Mouse (Mus musculus) heart, embryonic 12.5 days (tissue): ENCODE results near the gene Wdr86. TPM values are rescaled to one million over a fixed set of nuclear protein-coding genes. Genes with fewer than 3 reads are reported as not detected.

Source experiments
- ATAC-seq: fragments of 200-750 bp; cut with Nextera tagmentation; 2 replicates; pipeline ENCODE4 v1.8.0; 2017; ENCODE audit warnings: moderate TSS enrichment, moderate library complexity; ENCODE audit not compliant: insufficient number of reproducible peaks, low FRiP score
- H3K27ac ChIP-seq: fragments of 300-500 bp; sonication (generic); 2 replicates; pipeline ENCODE4 v1.5.1; 2016; ENCODE audit warnings: mild to moderate bottlenecking, moderate library complexity; ENCODE audit not compliant: poor library complexity, severe bottlenecking
- H3K27me3 ChIP-seq: fragments of 300-500 bp; sonication (generic); replicated peaks from 2 replicates; pipeline ENCODE4 v1.6.1; 2016; ENCODE audit warnings: mild to moderate bottlenecking, moderate library complexity
- H3K36me3 ChIP-seq: fragments of 300-500 bp; sonication (generic); 2 replicates; pipeline ENCODE4 v1.6.1; 2016; ENCODE audit warnings: mild to moderate bottlenecking, moderate library complexity
- H3K4me1 ChIP-seq: fragments of 300-500 bp; sonication (generic); replicated peaks from 2 replicates; pipeline ENCODE4 v1.6.1; 2016; ENCODE audit warnings: mild to moderate bottlenecking
- H3K4me2 ChIP-seq: fragments of 300-500 bp; sonication (generic); 2 replicates; pipeline ENCODE4 v1.6.1; 2016; ENCODE audit warnings: mild to moderate bottlenecking, moderate library complexity
- H3K4me3 ChIP-seq: fragments of 300-500 bp; sonication (generic); 2 replicates; pipeline ENCODE4 v1.5.1; 2016; ENCODE audit warnings: mild to moderate bottlenecking
- H3K9ac ChIP-seq: fragments of 300-500 bp; sonication (generic); 2 replicates; pipeline ENCODE4 v1.6.1; 2016; ENCODE audit warnings: mild to moderate bottlenecking, moderate library complexity
- H3K9me3 ChIP-seq: fragments of 300-500 bp; sonication (generic); replicated peaks from 2 replicates; pipeline ENCODE4 v1.6.1; 2016; ENCODE audit warnings: mild to moderate bottlenecking, moderate library complexity
- WGBS: fragments of 180-500 bp; shearing (Covaris S2); methylation state at CpG from one replicate; pipeline ENCODE4 v1.1.7; 2016; 5-methylcytosine and 5-hydroxymethylcytosine counted together
- polyA plus RNA-seq: library from polyadenylated mRNA; unstranded; fragments of >200 nt; fragmentation: Nextera tagmentation; extraction: Ambion mirVana; gene quantifications from 2 replicates; pipeline ENCODE4 v1.2.1, GENCODE M21; 2016

The Wdr86 gene
- polyA plus RNA-seq, 1 experiment from 2014 or later = 7.9 TPM

- peaks cover 17% of the 10 kb centered on the region for H3K27me3 ChIP-seq
- no peaks in the 10 kb centered on the region for H3K9me3 ChIP-seq
- WGBS = 51% methylated on average over 7 of the region's 7 CpGs
- H3K4me2 ChIP-seq = no peak overlapping the region
- H3K4me1 ChIP-seq = peaks cover 43% of the 10 kb centered on the region
- H3K9ac ChIP-seq = no peak overlapping the region
- no peak overlapping the region for H3K27ac ChIP-seq
- no peak for ATAC-seq
- H3K36me3 ChIP-seq = no peaks in the 10 kb centered on the region
- H3K4me3 ChIP-seq = no peak overlapping the region
These were observed 3.4 kb upstream of the Wdr86 start for GRCm38 (mm10) chr5:24733771-24734426.

- Histone ChIP-seq H3K4me2 (peak overlapping the region; percentile 39; the same call in 1 of the 2 replicates), H3K27me3 (peaks cover 17% of the 10 kb centered on the region), H3K36me3 (no peaks in the 10 kb centered on the region), H3K9ac (no peak overlapping the region), H3K27ac (peak overlapping the region; percentile 42), H3K4me3 (no peak overlapping the region), H3K9me3 (no peaks in the 10 kb centered on the region), H3K4me1 (peaks cover 39% of the 10 kb centered on the region)
- WGBS = 4% methylated on average over 8 of the region's 8 CpGs
- ATAC-seq = 0 out of 2 replicates have a peak, but pooled peaks have one; percentile 27
These were observed 2.6 kb upstream of the Wdr86 start for GRCm38 (mm10) chr5:24733134-24733533.

- peaks cover 48% of the 10 kb centered on the region for H3K4me1 ChIP-seq
- H3K36me3 ChIP-seq = no peaks in the 10 kb centered on the region
- no peak for ATAC-seq
- no peaks in the 10 kb centered on the region for H3K9me3 ChIP-seq
- H3K4me2 ChIP-seq = peak overlapping the region; percentile 91
- peaks cover 17% of the 10 kb centered on the region for H3K27me3 ChIP-seq
- H3K9ac ChIP-seq = peak overlapping the region; percentile 74
- WGBS = 3% methylated on average over 15 of the region's 15 CpGs
- H3K4me3 ChIP-seq = peak overlapping the region; percentile 55
- no peak overlapping the region for H3K27ac ChIP-seq
These were observed 459 bp upstream of the Wdr86 start for GRCm38 (mm10) chr5:24730986-24731385.

GRCm38 (mm10) chr5:24729797-24730487 lies 585 bp downstream of the Wdr86 start:
- no peak overlapping the region for H3K27ac ChIP-seq

GRCm38 (mm10) chr5:24726901-24727836 lies 3.4 kb downstream of the Wdr86 start:
- peaks cover 55% of the 10 kb centered on the region for H3K4me1 ChIP-seq

More at GRCm38 (mm10) chr5:24729797-24730487, 585 bp downstream of the Wdr86 start:
- H3K4me1 ChIP-seq = peaks cover 58% of the 10 kb centered on the region
- H3K36me3 ChIP-seq = no peaks in the 10 kb centered on the region
- peak overlapping the region; percentile 55 for H3K4me3 ChIP-seq
- under 1% methylated on average over 45 of the region's 49 CpGs for WGBS
- H3K9ac ChIP-seq = peak overlapping the region; percentile 74
- no peak; the same call in 1 of the 2 replicates for ATAC-seq
- H3K4me2 ChIP-seq = peak overlapping the region; percentile 91
- no peaks in the 10 kb centered on the region for H3K9me3 ChIP-seq
- peaks cover 17% of the 10 kb centered on the region for H3K27me3 ChIP-seq

GRCm38 (mm10) chr5:24725897-24726296 lies 4.6 kb downstream of the Wdr86 start:
- Histone ChIP-seq H3K9me3 (no peaks in the 10 kb centered on the region), H3K4me3 (no peak overlapping the region), H3K9ac (no peak overlapping the region), H3K27me3 (peaks cover 11% of the 10 kb centered on the region), H3K4me1 (peaks cover 43% of the 10 kb centered on the region), H3K4me2 (no peak overlapping the region), H3K36me3 (no peaks in the 10 kb centered on the region), H3K27ac (peak overlapping the region; percentile 52; the same call in 1 of the 2 replicates)
- no peak for ATAC-seq
- WGBS = 45% methylated on average over 6 of the region's 6 CpGs

More at GRCm38 (mm10) chr5:24726901-24727836, 3.4 kb downstream of the Wdr86 start:
- 48% methylated on average over 12 of the region's 12 CpGs for WGBS
- Histone ChIP-seq H3K9ac (no peak overlapping the region), H3K27me3 (peaks cover 17% of the 10 kb centered on the region), H3K9me3 (no peaks in the 10 kb centered on the region), H3K36me3 (no peaks in the 10 kb centered on the region), H3K27ac (no peak overlapping the region), H3K4me3 (no peak overlapping the region), H3K4me2 (no peak overlapping the region)
- ATAC-seq = no peak

- Histone ChIP-seq H3K4me2 (no peak overlapping the region), H3K27me3 (peaks cover 6% of the 10 kb centered on the region), H3K9me3 (no peaks in the 10 kb centered on the region), H3K9ac (peak overlapping the region; percentile 31; the same call in 1 of the 2 replicates), H3K4me3 (no peak overlapping the region), H3K27ac (peak overlapping the region; percentile 52), H3K4me1 (peaks cover 32% of the 10 kb centered on the region), H3K36me3 (no peaks in the 10 kb centered on the region)
- 24% methylated on average over 5 of the region's 5 CpGs for WGBS
- ATAC-seq = peak; percentile 73
These were observed 5.7 kb downstream of the Wdr86 start for GRCm38 (mm10) chr5:24724805-24725204.

GRCm38 (mm10) chr5:24724270-24724634 lies 6.3 kb downstream of the Wdr86 start:
- peak overlapping the region; percentile 52 for H3K27ac ChIP-seq
- peak overlapping the region; percentile 31; the same call in 1 of the 2 replicates for H3K9ac ChIP-seq
- H3K4me3 ChIP-seq = no peak overlapping the region
- H3K36me3 ChIP-seq = no peaks in the 10 kb centered on the region
- peaks cover under 1% of the 10 kb centered on the region for H3K27me3 ChIP-seq
- H3K4me1 ChIP-seq = peaks cover 30% of the 10 kb centered on the region
- 76% methylated on average over 5 of the region's 5 CpGs for WGBS
- H3K4me2 ChIP-seq = no peak overlapping the region
- no peaks in the 10 kb centered on the region for H3K9me3 ChIP-seq
- ATAC-seq = no peak

GRCm38 (mm10) chr5:24723527-24724269 lies 6.8 kb downstream of the Wdr86 start:
- Histone ChIP-seq H3K9me3 (no peaks in the 10 kb centered on the region), H3K27me3 (no peaks in the 10 kb centered on the region), H3K4me1 (peaks cover 30% of the 10 kb centered on the region), H3K4me3 (no peak overlapping the region), H3K27ac (0 out of 2 replicates have a peak overlapping the region, but pooled peaks have one; percentile 52), H3K9ac (no peak overlapping the region), H3K36me3 (no peaks in the 10 kb centered on the region), H3K4me2 (no peak overlapping the region)
- WGBS = 70% methylated on average over 11 of the region's 11 CpGs
- ATAC-seq = no peak

GRCm38 (mm10) chr5:24719852-24720251 lies 10.7 kb downstream of the Wdr86 start:
- no peak overlapping the region for H3K9ac ChIP-seq
- peaks cover 9% of the 10 kb centered on the region for H3K4me1 ChIP-seq
- H3K4me2 ChIP-seq = no peak overlapping the region
- H3K9me3 ChIP-seq = no peaks in the 10 kb centered on the region
- WGBS = 83% methylated on average over 3 of the region's 3 CpGs
- 0 out of 2 replicates have a peak, but pooled peaks cover 4% of the 10 kb centered on the region for H3K36me3 ChIP-seq
- no peak overlapping the region for H3K27ac ChIP-seq
- no peak overlapping the region for H3K4me3 ChIP-seq
- no peak for ATAC-seq
- H3K27me3 ChIP-seq = no peaks in the 10 kb centered on the region
